Mouse (Mus musculus) MEL (cell line): ENCODE measurements around the gene Ppp1r9b. TPM values are rescaled to one million over a fixed set of nuclear protein-coding genes. Genes with fewer than 3 reads are reported as not detected.

Source experiments
- DNase-seq: peaks from one replicate; pipeline ENCODE4 v3.0.0; 2011; ENCODE audit warnings: low read depth, low spot score
- H3K27ac ChIP-seq: 2 replicates; pipeline ENCODE4 v1.5.1; 2012; ENCODE audit warnings: low read depth, mild to moderate bottlenecking, control low read depth, low read length, moderate library complexity; ENCODE audit not compliant: control insufficient read depth
- H3K27me3 ChIP-seq, 2 experiments: fragments of 150-350 bp in 1 of 2; sonication (generic) in 1 of 2; 2 replicates each; pipeline ENCODE4 v1.6.1; 2012; ENCODE audit warnings: low read length in 2 of 2, mild to moderate bottlenecking in 2 of 2, improper control_type of control experiment in 1 of 2, moderate library complexity in 1 of 2; ENCODE audit not compliant: insufficient read depth in 2 of 2, control insufficient read depth in 1 of 2
- H3K36me3 ChIP-seq, 2 experiments: 2 replicates each; pipeline ENCODE4 v1.6.1; 2012 to 2014; ENCODE audit warnings: low read length in 2 of 2, improper control_type of control experiment in 1 of 2, inconsistent platforms in 1 of 2, mild to moderate bottlenecking in 1 of 2; ENCODE audit not compliant: insufficient read depth in 2 of 2, control insufficient read depth in 1 of 2
- H3K4me1 ChIP-seq, 2 experiments: fragments of 150-350 bp in 1 of 2; sonication (generic) in 1 of 2; 2 replicates each; pipeline ENCODE4 v1.6.1; 2012; ENCODE audit warnings: low read length in 2 of 2, improper control_type of control experiment in 1 of 2, mild to moderate bottlenecking in 1 of 2; ENCODE audit not compliant: insufficient read depth in 2 of 2, control insufficient read depth in 1 of 2
- H3K4me3 ChIP-seq, 2 experiments: fragments of 150-350 bp in 1 of 2; sonication (generic) in 1 of 2; 2 replicates each; pipeline ENCODE4 v1.5.1; 2012; ENCODE audit warnings: low read depth in 2 of 2, low read length in 2 of 2, mild to moderate bottlenecking in 2 of 2, moderate library complexity in 2 of 2, control low read depth in 1 of 2, improper control_type of control experiment in 1 of 2; ENCODE audit not compliant: control insufficient read depth in 1 of 2, insufficient read depth in 1 of 2
- H3K79me2 ChIP-seq: 2 replicates; pipeline ENCODE4 v1.6.1; 2012; ENCODE audit warnings: mild to moderate bottlenecking, low read length, moderate library complexity; ENCODE audit not compliant: control insufficient read depth, poor library complexity, insufficient read depth
- H3K9ac ChIP-seq: 2 replicates; pipeline ENCODE4 v1.6.1; 2012; ENCODE audit warnings: low read depth, mild to moderate bottlenecking, control low read depth, low read length, moderate library complexity; ENCODE audit not compliant: control insufficient read depth, poor library complexity, severe bottlenecking
- H3K9me3 ChIP-seq: fragments of 150-350 bp; sonication (generic); replicated peaks from 2 replicates; pipeline ENCODE4 v1.6.1; 2012; ENCODE audit warnings: mild to moderate bottlenecking, low read length, improper control_type of control experiment, moderate library complexity; ENCODE audit not compliant: insufficient read depth
- BHLHE40 ChIP-seq: IDR thresholded peaks from 2 replicates; pipeline ENCODE4 v1.6.1; 2012; ENCODE audit warnings: low read depth, mild to moderate bottlenecking, inconsistent platforms, low read length, improper control_type of control experiment, borderline replicate concordance
- CHD1 ChIP-seq: IDR thresholded peaks from 2 replicates; pipeline ENCODE4 v1.6.1; 2012; ENCODE audit warnings: low read depth, mild to moderate bottlenecking, inconsistent platforms, low read length, improper control_type of control experiment
- CHD2 ChIP-seq: IDR thresholded peaks from 2 replicates; pipeline ENCODE4 v1.6.1; 2011; ENCODE audit warnings: low read length, improper control_type of control experiment
- CTCF ChIP-seq, 3 experiments: IDR thresholded peaks in 2 of 3; conservative IDR thresholded peaks in 1 of 3; 2 replicates each; pipeline ENCODE4 v1.5.1; 2011 to 2012; ENCODE audit warnings: low read length in 3 of 3, low read depth in 2 of 3, mild to moderate bottlenecking in 2 of 3, improper control_type of control experiment in 1 of 3, inconsistent platforms in 1 of 3, mixed read lengths in 1 of 3, moderate library complexity in 1 of 3; ENCODE audit not compliant: control insufficient read depth in 1 of 3, insufficient read depth in 1 of 3, poor library complexity in 1 of 3, severe bottlenecking in 1 of 3
- E2F4 ChIP-seq: IDR thresholded peaks from 2 replicates; pipeline ENCODE4 v1.6.1; 2011; ENCODE audit warnings: low read depth, low read length, improper control_type of control experiment, borderline replicate concordance
- ELF1 ChIP-seq: IDR thresholded peaks from 2 replicates; pipeline ENCODE4 v1.6.1; 2014; ENCODE audit warnings: low read depth, mild to moderate bottlenecking, inconsistent platforms, low read length, improper control_type of control experiment, moderate library complexity
- EP300 ChIP-seq, 2 experiments: IDR thresholded peaks; 2 replicates each; pipeline ENCODE4 v1.6.1; 2011; ENCODE audit warnings: improper control_type of control experiment in 2 of 2, low read length in 2 of 2, low read depth in 1 of 2, mild to moderate bottlenecking in 1 of 2
- ETS1 ChIP-seq: IDR thresholded peaks from 2 replicates; pipeline ENCODE4 v1.6.1; 2012; ENCODE audit warnings: low read depth, mild to moderate bottlenecking, inconsistent platforms, low read length, improper control_type of control experiment, moderate library complexity
- GABPA ChIP-seq: IDR thresholded peaks from 2 replicates; pipeline ENCODE4 v1.6.1; 2012; ENCODE audit warnings: low read depth, mild to moderate bottlenecking, inconsistent platforms, low read length, improper control_type of control experiment, moderate library complexity
- GATA1 ChIP-seq: IDR thresholded peaks from 2 replicates; pipeline ENCODE4 v1.6.1; 2011; ENCODE audit warnings: low read depth, low read length, improper control_type of control experiment
- HCFC1 ChIP-seq: IDR thresholded peaks from 2 replicates; pipeline ENCODE4 v1.6.1; 2012; ENCODE audit warnings: low read depth, mild to moderate bottlenecking, inconsistent platforms, low read length, improper control_type of control experiment, moderate library complexity
- JUND ChIP-seq: IDR thresholded peaks from 2 replicates; pipeline ENCODE4 v1.6.1; 2011; ENCODE audit warnings: low read depth, mild to moderate bottlenecking, improper control_type of control experiment, low read length
- KAT2A ChIP-seq: conservative IDR thresholded peaks from 2 replicates; pipeline ENCODE4 v1.6.1; 2012; ENCODE audit warnings: low read depth, low read length, improper control_type of control experiment, inconsistent platforms
- MAFK ChIP-seq: IDR thresholded peaks from 2 replicates; pipeline ENCODE4 v1.6.1; 2011; ENCODE audit warnings: low read depth, mild to moderate bottlenecking, low read length, improper control_type of control experiment, borderline replicate concordance
- MAX ChIP-seq: IDR thresholded peaks from 2 replicates; pipeline ENCODE4 v1.6.1; 2011; ENCODE audit warnings: low read length, improper control_type of control experiment
- MAZ ChIP-seq: IDR thresholded peaks from 2 replicates; pipeline ENCODE4 v1.6.1; 2012; ENCODE audit warnings: low read depth, mild to moderate bottlenecking, inconsistent platforms, low read length, improper control_type of control experiment
- MEF2A ChIP-seq: IDR thresholded peaks from 2 replicates; pipeline ENCODE4 v1.6.1; 2014; ENCODE audit warnings: low read depth, mild to moderate bottlenecking, inconsistent platforms, low read length, improper control_type of control experiment; ENCODE audit not compliant: poor library complexity, insufficient replicate concordance, severe bottlenecking; ENCODE audit errors: extremely low read depth
- MXI1 ChIP-seq: IDR thresholded peaks from 2 replicates; pipeline ENCODE4 v1.6.1; 2011; ENCODE audit warnings: mild to moderate bottlenecking, low read depth, low read length, improper control_type of control experiment
- MYB ChIP-seq: IDR thresholded peaks from 2 replicates; pipeline ENCODE4 v1.6.1; 2011; ENCODE audit warnings: mild to moderate bottlenecking, low read depth, low read length, improper control_type of control experiment
- MYC ChIP-seq: IDR thresholded peaks from 2 replicates; pipeline ENCODE4 v1.6.1; 2011; ENCODE audit warnings: low read depth, mild to moderate bottlenecking, low read length, improper control_type of control experiment, moderate library complexity
- NELFE ChIP-seq: IDR thresholded peaks from 2 replicates; pipeline ENCODE4 v1.6.1; 2011; ENCODE audit warnings: low read depth, low read length, improper control_type of control experiment
- NRF1 ChIP-seq: IDR thresholded peaks from 2 replicates; pipeline ENCODE4 v1.6.1; 2014; ENCODE audit warnings: low read depth, mild to moderate bottlenecking, inconsistent platforms, low read length, improper control_type of control experiment, moderate library complexity; ENCODE audit not compliant: poor library complexity, insufficient read depth, severe bottlenecking
- POLR2AphosphoS2 ChIP-seq: IDR thresholded peaks from 2 replicates; pipeline ENCODE4 v1.6.1; 2011; ENCODE audit warnings: low read length, improper control_type of control experiment
- POLR2AphosphoS5 ChIP-seq: IDR thresholded peaks from 2 replicates; pipeline ENCODE4 v1.6.1; 2012; ENCODE audit warnings: low read depth, borderline replicate concordance, mild to moderate bottlenecking, inconsistent platforms, low read length, moderate library complexity, mixed read lengths
- RAD21 ChIP-seq: IDR thresholded peaks from 2 replicates; pipeline ENCODE4 v1.6.1; 2011; ENCODE audit warnings: mild to moderate bottlenecking, low read depth, low read length, improper control_type of control experiment
- RCOR1 ChIP-seq: IDR thresholded peaks from 2 replicates; pipeline ENCODE4 v1.6.1; 2012; ENCODE audit warnings: low read depth, mild to moderate bottlenecking, inconsistent platforms, low read length, improper control_type of control experiment
- SIN3A ChIP-seq: IDR thresholded peaks from 2 replicates; pipeline ENCODE4 v1.6.1; 2012; ENCODE audit warnings: low read length, improper control_type of control experiment, inconsistent platforms
- SMC3 ChIP-seq: IDR thresholded peaks from 2 replicates; pipeline ENCODE4 v1.6.1; 2011; ENCODE audit warnings: low read depth, low read length, improper control_type of control experiment
- TAL1 ChIP-seq: IDR thresholded peaks from 2 replicates; pipeline ENCODE4 v1.6.1; 2012; ENCODE audit warnings: mild to moderate bottlenecking, inconsistent platforms, low read length, moderate library complexity, mixed read lengths
- TBP ChIP-seq: IDR thresholded peaks from 2 replicates; pipeline ENCODE4 v1.8.0; 2011; ENCODE audit warnings: low read depth, low read length, improper control_type of control experiment
- UBTF ChIP-seq: IDR thresholded peaks from 2 replicates; pipeline ENCODE4 v1.6.1; 2012; ENCODE audit warnings: low read depth, mild to moderate bottlenecking, inconsistent platforms, low read length, improper control_type of control experiment, moderate library complexity, borderline replicate concordance; ENCODE audit not compliant: insufficient read depth
- USF1 ChIP-seq: IDR thresholded peaks from 2 replicates; pipeline ENCODE4 v1.6.1; 2014; ENCODE audit warnings: low read depth, mild to moderate bottlenecking, inconsistent platforms, low read length, improper control_type of control experiment, moderate library complexity
- USF2 ChIP-seq, 2 experiments: IDR thresholded peaks; 2 replicates each; pipeline ENCODE4 v1.6.1; 2011 to 2012; ENCODE audit warnings: improper control_type of control experiment in 2 of 2, low read length in 2 of 2, borderline replicate concordance in 1 of 2, inconsistent platforms in 1 of 2, low read depth in 1 of 2, mild to moderate bottlenecking in 1 of 2; ENCODE audit not compliant: insufficient read depth in 1 of 2
- ZKSCAN1 ChIP-seq: IDR thresholded peaks from 2 replicates; pipeline ENCODE4 v1.6.1; 2012; ENCODE audit warnings: low read depth, mild to moderate bottlenecking, inconsistent platforms, low read length, improper control_type of control experiment, moderate library complexity
- ZMIZ1 ChIP-seq: IDR thresholded peaks from 2 replicates; pipeline ENCODE4 v1.6.1; 2012; ENCODE audit warnings: low read depth, mild to moderate bottlenecking, inconsistent platforms, low read length, improper control_type of control experiment, moderate library complexity
- ZNF384 ChIP-seq: IDR thresholded peaks from 2 replicates; pipeline ENCODE4 v1.6.1; 2012; ENCODE audit warnings: low read depth, mild to moderate bottlenecking, inconsistent platforms, low read length, improper control_type of control experiment
- polyA plus RNA-seq, 2 experiments: library from polyadenylated mRNA; stranded (reverse) in 1 of 2; unstranded in 1 of 2; fragments of >175 nt in 1 of 2; fragments of >200 nt in 1 of 2; gene quantifications; 2 replicates each; pipeline versions ENCODE4 v1.2.1 to v1.2.4; 2012; ENCODE audit warnings: low replicate concordance in 2 of 2, low read depth in 1 of 2; ENCODE audit not compliant: insufficient read length in 2 of 2, insufficient read depth in 1 of 2, missing spikeins in 1 of 2
- total RNA-seq: library from RNA; depleted of rRNA; stranded (reverse); fragments of 300-350 nt; gene quantifications from 2 replicates; pipeline ENCODE4 v1.2.3, GENCODE M21; 2012

The Ppp1r9b gene
- total and polyA plus RNA-seq, 3 experiments, result 47.0 to 169 (median 150) TPM

DNA sequence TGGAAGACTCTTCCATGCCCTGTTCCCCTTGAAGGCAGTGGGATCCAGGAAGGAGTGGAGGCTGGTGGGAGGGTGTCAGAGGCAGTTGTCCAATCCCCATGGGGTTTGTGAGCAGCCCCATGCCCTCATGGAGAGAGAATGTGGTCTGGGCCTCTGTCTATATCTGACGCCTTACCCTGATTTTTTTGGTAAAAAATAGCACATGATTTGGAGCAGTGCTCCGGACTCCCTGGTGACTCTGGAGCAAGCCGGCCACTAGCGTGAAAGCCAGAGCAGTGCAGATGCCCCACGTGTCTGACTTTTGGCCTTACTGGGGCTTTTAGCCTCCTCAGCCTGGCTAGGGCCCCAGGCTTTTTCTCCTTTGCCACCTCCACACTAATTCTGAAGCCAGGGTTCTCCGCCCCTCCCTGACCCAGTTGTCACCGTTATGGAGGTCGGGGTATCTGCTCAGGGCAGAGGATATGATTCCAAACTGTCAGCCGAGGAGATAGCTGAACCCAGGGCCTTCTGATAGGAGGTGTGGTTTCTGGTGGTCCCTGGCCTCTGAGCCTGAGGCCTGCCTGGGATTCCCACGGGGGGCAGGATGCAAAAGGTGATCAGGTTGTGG, 3.5 kb downstream of the Ppp1r9b start:
- Histone ChIP-seq H3K27me3 (no peaks in the 10 kb centered on the region), H3K79me2 (peaks cover 90% of the 10 kb centered on the region), H3K36me3 (peaks cover 3 to 47% of the 10 kb centered on the region in 2 experiments; a peak in 3 of 4 replicates), H3K9me3 (no peaks in the 10 kb centered on the region), H3K27ac (peak overlapping the region; percentile 75), H3K4me3 (peak overlapping the region; percentile 79 to 87), H3K9ac (peak overlapping the region; percentile 97), H3K4me1 (peaks cover 38 to 61% of the 10 kb centered on the region in 2 experiments)
- peak; percentile 44 for DNase-seq
- TF ChIP-seq KAT2A (no peak), EP300 (IDR thresholded peaks at IDR 0.05; ENCODE audit: low read depth in 1 of 2, low read length in 2 of 2) (peak; percentile 45 to 83; a peak in 3 of 4 replicates), ZNF384 (no peak), BHLHE40 (no peak), CHD1 (no peak), ELF1 (0 out of 2 replicates have a peak, but pooled peaks have one; percentile 5), CHD2 (no peak), POLR2AphosphoS2 (no peak), USF1 (no peak), HCFC1 (no peak), MEF2A (no peak), E2F4 (no peak), USF2 (IDR thresholded peaks at IDR 0.05; ENCODE audit: borderline replicate concordance in 1 of 2, insufficient read depth in 1 of 2, low read depth in 1 of 2, low read length in 2 of 2) (no peak), SIN3A (peak; percentile 68), CTCF (IDR thresholded peaks at IDR 0.05 in 2 of 3, conservative IDR thresholded peaks at IDR 0.05 in 1 of 3; ENCODE audit: control insufficient read depth in 1 of 3, insufficient read depth in 1 of 3, low read depth in 2 of 3, low read length in 3 of 3, poor library complexity in 1 of 3, severe bottlenecking in 1 of 3) (no peak), GATA1 (no peak), MYB (peak; percentile 59; the same call in 1 of the 2 replicates), POLR2AphosphoS5 (no peak), GABPA (no peak), TBP (no peak), ZKSCAN1 (no peak), MAFK (no peak), RCOR1 (no peak), SMC3 (no peak), JUND (no peak), ZMIZ1 (0 out of 2 replicates have a peak, but pooled peaks have one; percentile 9), MXI1 (peak; percentile 85), MAZ (no peak; the same call in 1 of the 2 replicates), ETS1 (0 out of 2 replicates have a peak, but pooled peaks have one; percentile 39), NELFE (peak; percentile 26; the same call in 1 of the 2 replicates), MAX (peak; percentile 29; the same call in 1 of the 2 replicates), NRF1 (no peak), UBTF (no peak), MYC (no peak), RAD21 (no peak), TAL1 (no peak)
